Mouse (Mus musculus): Measurements from ENCODE around the gene Pfn3. TPM values are rescaled to one million over a fixed set of nuclear protein-coding genes. Genes with fewer than 3 reads are reported as not detected.

The Pfn3 gene
- polyA plus RNA-seq, 1 experiment, result not detected

- H3K36me3 ChIP-seq (ENCODE audit: control insufficient read depth, insufficient read depth, low read length), result no peaks in the 10 kb centered on the region
- H3K4me1 ChIP-seq (replicated peaks; ENCODE audit: control insufficient read depth, insufficient read depth, low read length), result no peaks in the 10 kb centered on the region
- TF ChIP-seq CTCF (IDR thresholded peaks at IDR 0.05; ENCODE audit: borderline replicate concordance, control insufficient read depth, extremely low read depth, insufficient read depth, low read length, poor library complexity), result no peak
- TF ChIP-seq POLR2A (IDR thresholded peaks at IDR 0.05; ENCODE audit: control insufficient read depth, extremely low read depth, insufficient read depth, low read length, poor library complexity), result no peak
- H3K4me3 ChIP-seq (ENCODE audit: control insufficient read depth, insufficient read depth, low read length), result no peak overlapping the region
- 47% methylated on average over 5 of the region's 5 CpGs for WGBS
- no peaks in the 10 kb centered on the region; the same call in 1 of the 2 replicates for H3K27me3 ChIP-seq (ENCODE audit: control insufficient read depth, insufficient read depth, low read length)
- no peak overlapping the region for H3K27ac ChIP-seq (ENCODE audit: control insufficient read depth, insufficient read depth, low read length)
- DNase-seq, result no peak
These were observed 15.6 kb downstream of the Pfn3 start for GRCm38 (mm10) chr13:55399300-55400038.

DNA sequence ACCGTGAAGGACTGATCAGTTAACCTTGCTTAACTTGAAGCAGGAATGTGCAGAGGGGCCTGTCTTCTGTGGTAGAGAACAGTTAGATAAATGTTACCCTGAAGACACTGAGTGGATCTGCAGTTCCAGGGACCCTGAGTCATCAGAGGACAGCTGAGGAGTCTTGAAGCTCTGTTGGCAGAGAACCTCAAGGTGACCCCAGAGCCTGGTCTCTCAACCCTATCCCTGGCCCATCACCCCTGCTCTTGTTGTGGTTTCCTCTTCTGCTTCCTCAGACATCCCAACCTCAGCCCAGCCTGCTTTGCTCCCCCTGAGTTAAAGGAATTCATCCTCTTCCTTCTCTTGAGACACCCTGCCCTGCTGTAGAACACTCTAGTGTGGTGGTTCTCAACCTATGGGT lies 16.9 kb downstream of the Pfn3 start, which contains the start of gene Slc34a1:
TSS of gene Slc34a1 (plus strand) at position 100 of the 400 bp plus-strand sequence.
- H3K4me3 ChIP-seq (ENCODE audit: control insufficient read depth, insufficient read depth, low read length), result no peak within 1 kb of the TSS
- WGBS, result 50% methylated on average over 1 of the region's 1 CpGs
- no peaks in the 10 kb centered on the region for H3K36me3 ChIP-seq (ENCODE audit: control insufficient read depth, insufficient read depth, low read length)
- no peaks in the 10 kb centered on the region; the same call in 1 of the 2 replicates for H3K27me3 ChIP-seq (ENCODE audit: control insufficient read depth, insufficient read depth, low read length)
- H3K27ac ChIP-seq (ENCODE audit: control insufficient read depth, insufficient read depth, low read length), result no peak within 1 kb of the TSS
- no peak for TF ChIP-seq POLR2A (IDR thresholded peaks at IDR 0.05; ENCODE audit: control insufficient read depth, extremely low read depth, insufficient read depth, low read length, poor library complexity)
- no peak for TF ChIP-seq CTCF (IDR thresholded peaks at IDR 0.05; ENCODE audit: borderline replicate concordance, control insufficient read depth, extremely low read depth, insufficient read depth, low read length, poor library complexity)
- no peak for DNase-seq
- no peaks in the 10 kb centered on the region for H3K4me1 ChIP-seq (replicated peaks; ENCODE audit: control insufficient read depth, insufficient read depth, low read length)

DNA sequence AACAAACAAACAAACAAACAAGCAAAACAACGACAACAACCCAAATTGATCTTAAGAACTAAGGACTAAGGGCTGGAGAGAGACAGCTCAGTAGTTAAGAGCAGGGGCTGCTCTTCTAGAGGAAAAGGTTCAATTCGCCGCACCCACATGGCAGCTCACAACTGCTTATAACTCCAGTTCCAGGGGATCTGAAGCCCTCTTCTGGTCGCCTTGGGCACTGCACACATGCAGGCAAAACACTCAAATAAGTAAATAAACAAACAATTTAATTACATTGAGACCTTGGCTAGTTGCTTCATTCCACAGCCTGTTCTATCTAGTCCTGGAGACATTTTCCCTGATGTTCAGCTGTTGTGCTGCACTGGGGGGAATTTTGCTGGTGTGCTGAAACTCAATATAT lies 22.1 kb downstream of the Pfn3 start:
- H3K27ac ChIP-seq (ENCODE audit: control insufficient read depth, insufficient read depth, low read length), result no peak overlapping the region
- H3K27me3 ChIP-seq (ENCODE audit: control insufficient read depth, insufficient read depth, low read length), result no peaks in the 10 kb centered on the region; the same call in 1 of the 2 replicates
- no peaks in the 10 kb centered on the region for H3K4me1 ChIP-seq (replicated peaks; ENCODE audit: control insufficient read depth, insufficient read depth, low read length)
- peak; percentile 42 for DNase-seq
- WGBS, result 83% methylated on average over 4 of the region's 4 CpGs
- TF ChIP-seq CTCF (IDR thresholded peaks at IDR 0.05; ENCODE audit: borderline replicate concordance, control insufficient read depth, extremely low read depth, insufficient read depth, low read length, poor library complexity) (peak; percentile 45; the same call in 1 of the 2 replicates), POLR2A (IDR thresholded peaks at IDR 0.05; ENCODE audit: control insufficient read depth, extremely low read depth, insufficient read depth, low read length, poor library complexity) (no peak)
- no peaks in the 10 kb centered on the region for H3K36me3 ChIP-seq (ENCODE audit: control insufficient read depth, insufficient read depth, low read length)
- no peak overlapping the region for H3K4me3 ChIP-seq (ENCODE audit: control insufficient read depth, insufficient read depth, low read length)

DNA sequence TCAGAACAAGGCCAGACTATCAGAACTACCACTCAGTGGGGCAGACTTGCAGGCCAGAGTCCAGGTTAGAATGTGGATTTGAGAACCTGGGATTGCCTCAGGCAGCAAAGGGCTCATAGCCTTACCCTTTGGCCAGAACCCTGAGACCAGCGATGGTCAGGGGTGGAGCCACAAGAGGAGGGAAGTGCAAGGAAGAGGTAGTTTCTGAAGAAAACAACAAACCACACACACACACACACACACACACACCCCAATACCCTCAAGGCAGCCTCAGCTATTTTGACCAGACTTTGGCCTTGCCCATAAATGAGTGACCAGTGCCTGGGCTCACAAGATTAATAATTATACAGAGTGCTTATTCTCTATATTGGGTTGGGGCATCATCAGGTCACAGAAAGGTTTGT lies 23.4 kb downstream of the Pfn3 start:
- no peak for TF ChIP-seq CTCF (IDR thresholded peaks at IDR 0.05; ENCODE audit: borderline replicate concordance, control insufficient read depth, extremely low read depth, insufficient read depth, low read length, poor library complexity)
- no peak for TF ChIP-seq POLR2A (IDR thresholded peaks at IDR 0.05; ENCODE audit: control insufficient read depth, extremely low read depth, insufficient read depth, low read length, poor library complexity)
- Histone ChIP-seq H3K27me3 (ENCODE audit: control insufficient read depth, insufficient read depth, low read length) (no peaks in the 10 kb centered on the region; the same call in 1 of the 2 replicates), H3K36me3 (ENCODE audit: control insufficient read depth, insufficient read depth, low read length) (no peaks in the 10 kb centered on the region), H3K27ac (ENCODE audit: control insufficient read depth, insufficient read depth, low read length) (no peak overlapping the region), H3K4me1 (replicated peaks; ENCODE audit: control insufficient read depth, insufficient read depth, low read length) (no peaks in the 10 kb centered on the region), H3K4me3 (ENCODE audit: control insufficient read depth, insufficient read depth, low read length) (no peak overlapping the region)
- WGBS, result 69% methylated on average over 1 of the region's 1 CpGs
- DNase-seq, result no peak

- no peak overlapping the region for H3K27ac ChIP-seq (ENCODE audit: control insufficient read depth, insufficient read depth, low read length)
- no peak for DNase-seq
- TF ChIP-seq POLR2A (IDR thresholded peaks at IDR 0.05; ENCODE audit: control insufficient read depth, extremely low read depth, insufficient read depth, low read length, poor library complexity) (no peak), CTCF (IDR thresholded peaks at IDR 0.05; ENCODE audit: borderline replicate concordance, control insufficient read depth, extremely low read depth, insufficient read depth, low read length, poor library complexity) (no peak)
- H3K4me3 ChIP-seq (ENCODE audit: control insufficient read depth, insufficient read depth, low read length), result no peak overlapping the region
- H3K36me3 ChIP-seq (ENCODE audit: control insufficient read depth, insufficient read depth, low read length), result no peaks in the 10 kb centered on the region; the same call in 1 of the 2 replicates
- WGBS, result 92% methylated on average over 3 of the region's 3 CpGs
- H3K27me3 ChIP-seq (ENCODE audit: control insufficient read depth, insufficient read depth, low read length), result no peaks in the 10 kb centered on the region
- H3K4me1 ChIP-seq (replicated peaks; ENCODE audit: control insufficient read depth, insufficient read depth, low read length), result no peaks in the 10 kb centered on the region
These were observed 24.4 kb downstream of the Pfn3 start for GRCm38 (mm10) chr13:55390644-55391043.

- Histone ChIP-seq H3K36me3 (ENCODE audit: control insufficient read depth, insufficient read depth, low read length) (peaks cover 73% of the 10 kb centered on the region), H3K27ac (ENCODE audit: control insufficient read depth, insufficient read depth, low read length) (no peak overlapping the region), H3K4me1 (replicated peaks; ENCODE audit: control insufficient read depth, insufficient read depth, low read length) (no peaks in the 10 kb centered on the region), H3K4me3 (ENCODE audit: control insufficient read depth, insufficient read depth, low read length) (no peak overlapping the region), H3K27me3 (ENCODE audit: control insufficient read depth, insufficient read depth, low read length) (no peaks in the 10 kb centered on the region)
- WGBS, result 88% methylated on average over 4 of the region's 4 CpGs
- TF ChIP-seq POLR2A (IDR thresholded peaks at IDR 0.05; ENCODE audit: control insufficient read depth, extremely low read depth, insufficient read depth, low read length, poor library complexity) (no peak), CTCF (IDR thresholded peaks at IDR 0.05; ENCODE audit: borderline replicate concordance, control insufficient read depth, extremely low read depth, insufficient read depth, low read length, poor library complexity) (no peak)
- DNase-seq, result no peak
These were observed 33.2 kb downstream of the Pfn3 start for GRCm38 (mm10) chr13:55381790-55382189.

Measured in thymus, adult 2 months (tissue).